Mouse (Mus musculus) brain, embryonic 14.5 days (tissue): Measurements from ENCODE around the gene Tnni3. TPM values are rescaled to one million over a fixed set of nuclear protein-coding genes. Genes with fewer than 3 reads are reported as not detected.

ENCODE experiments used
- DNase-seq: peaks from one replicate; pipeline ENCODE4 v3.0.0-alpha.2; 2011; ENCODE audit warnings: low read depth
- CTCF ChIP-seq: fragments of 200-500 bp; IDR thresholded peaks from 2 replicates; pipeline ENCODE4 v1.5.1; 2012; ENCODE audit warnings: inconsistent platforms, mild to moderate bottlenecking, moderate library complexity, borderline replicate concordance; ENCODE audit not compliant: insufficient read depth, insufficient read length; ENCODE audit errors: extremely low read depth
- POLR2A ChIP-seq: fragments of 200-500 bp; IDR thresholded peaks from 2 replicates; pipeline ENCODE4 v1.6.1; 2012; ENCODE audit warnings: mild to moderate bottlenecking, inconsistent platforms, borderline replicate concordance; ENCODE audit not compliant: poor library complexity, insufficient read depth, insufficient read length, severe bottlenecking; ENCODE audit errors: extremely low read depth
- polyA plus RNA-seq: library from polyadenylated mRNA; depleted of rRNA; stranded (reverse); fragments of >200 nt; gene quantifications from 2 replicates; pipeline ENCODE4 v1.2.3, GENCODE M21; 2012

The Tnni3 gene
- polyA plus RNA-seq, 1 experiment, result 4.3 TPM

DNA sequence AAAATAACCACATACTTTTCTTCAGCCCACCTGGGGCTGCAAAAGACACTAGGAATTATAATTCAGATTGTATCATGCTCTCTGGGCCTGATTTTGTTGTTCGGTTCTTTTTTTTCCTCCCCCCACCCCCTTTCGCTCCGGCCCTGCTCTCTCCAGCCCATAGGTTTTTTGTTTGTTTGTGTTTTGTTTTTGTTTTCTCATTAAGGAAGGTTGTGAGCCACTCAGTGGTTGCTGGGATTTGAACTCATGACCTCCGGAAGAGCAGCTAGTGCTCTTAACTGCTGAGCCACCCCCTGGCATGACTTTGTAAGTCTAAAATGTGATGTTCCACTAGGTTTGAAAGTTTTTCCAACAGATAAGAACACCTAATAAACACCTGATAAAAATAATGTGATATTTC is 20.9 kb downstream of the Tnni3 start:
- no peak for DNase-seq
- TF ChIP-seq POLR2A, result no peak
- no peak for TF ChIP-seq CTCF

DNA sequence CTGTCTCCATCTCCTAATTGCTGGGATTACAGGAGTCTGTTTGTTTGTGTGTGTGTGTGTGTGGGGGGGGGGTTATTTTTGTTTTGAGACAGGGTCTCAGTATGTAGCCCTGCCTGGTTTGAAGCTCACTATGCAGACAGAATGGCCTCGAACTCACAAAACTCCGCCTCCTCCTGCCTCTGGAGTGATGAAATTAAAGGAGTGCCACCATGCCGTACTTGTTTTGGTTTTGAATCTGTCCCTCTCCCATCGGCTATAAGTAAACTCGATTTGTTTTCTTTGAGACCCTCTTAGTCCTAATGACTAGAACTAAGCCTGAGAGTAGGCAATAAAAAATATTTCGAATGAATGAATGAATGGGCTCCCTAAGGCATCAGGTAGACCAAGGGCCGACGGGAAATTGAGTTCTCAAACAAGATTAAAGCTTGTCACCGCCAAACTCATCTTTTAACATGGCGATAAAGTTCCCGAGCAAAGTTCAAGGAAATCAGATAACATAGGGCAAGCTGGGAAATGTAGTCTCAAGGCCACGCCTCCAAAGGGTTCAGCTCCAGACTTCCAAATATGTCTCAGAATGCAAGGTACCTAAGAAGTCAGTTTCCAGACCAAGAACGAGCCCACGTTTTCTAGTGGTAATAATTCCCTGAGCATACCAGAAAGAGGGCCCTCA is 21.5 kb downstream of the Tnni3 start:
- TF ChIP-seq POLR2A (no peak), CTCF (no peak)
- DNase-seq, result peak; percentile 79

DNA sequence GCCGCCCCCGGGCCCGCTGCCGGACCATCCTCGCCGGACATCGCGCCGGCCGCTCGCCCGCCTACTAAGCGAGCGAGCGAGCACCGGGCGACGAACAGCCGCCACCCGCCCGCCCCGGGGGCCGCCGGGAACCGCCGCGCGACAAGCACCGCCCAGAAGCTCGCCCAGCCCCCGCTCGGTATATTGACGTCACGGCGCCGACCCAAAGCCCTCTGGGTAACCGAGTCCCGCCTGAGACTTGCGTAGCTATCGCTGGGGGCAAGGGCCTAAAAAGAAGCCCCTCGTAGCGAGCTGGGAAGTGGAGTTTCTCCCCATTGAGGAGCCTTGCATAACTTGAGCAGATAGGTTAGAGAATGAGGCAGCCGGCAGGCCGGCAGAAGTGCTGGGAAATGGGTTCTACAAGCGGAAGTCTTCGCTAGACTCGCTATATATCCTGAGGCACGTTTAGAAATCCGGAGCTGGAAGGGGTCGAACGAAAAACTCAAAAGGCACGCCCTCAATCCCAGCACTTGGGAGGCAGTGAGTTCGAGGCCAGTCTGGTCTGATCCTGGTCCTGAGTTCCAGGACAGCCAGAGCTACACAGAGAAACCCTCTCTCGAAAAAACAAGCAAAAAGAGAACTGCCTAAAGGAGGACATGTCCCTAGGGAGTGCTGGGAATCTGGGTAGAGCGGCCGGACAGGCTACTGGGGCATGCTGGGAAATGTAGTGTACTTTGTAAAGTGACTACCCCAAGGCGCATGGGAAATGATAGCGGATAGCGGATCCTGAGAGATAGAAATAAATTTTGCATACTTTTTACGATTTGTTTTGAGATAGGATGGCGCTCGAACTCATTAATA is 22.3 kb downstream of the Tnni3 start, which contains the start of gene Ppp1r12c:
Gene Ppp1r12c (minus strand): TSS at position 123 of the 840 bp plus-strand sequence.
- TF ChIP-seq CTCF, result no peak
- TF ChIP-seq POLR2A, result peak; percentile 96
- DNase-seq, result peak; percentile 98

DNA sequence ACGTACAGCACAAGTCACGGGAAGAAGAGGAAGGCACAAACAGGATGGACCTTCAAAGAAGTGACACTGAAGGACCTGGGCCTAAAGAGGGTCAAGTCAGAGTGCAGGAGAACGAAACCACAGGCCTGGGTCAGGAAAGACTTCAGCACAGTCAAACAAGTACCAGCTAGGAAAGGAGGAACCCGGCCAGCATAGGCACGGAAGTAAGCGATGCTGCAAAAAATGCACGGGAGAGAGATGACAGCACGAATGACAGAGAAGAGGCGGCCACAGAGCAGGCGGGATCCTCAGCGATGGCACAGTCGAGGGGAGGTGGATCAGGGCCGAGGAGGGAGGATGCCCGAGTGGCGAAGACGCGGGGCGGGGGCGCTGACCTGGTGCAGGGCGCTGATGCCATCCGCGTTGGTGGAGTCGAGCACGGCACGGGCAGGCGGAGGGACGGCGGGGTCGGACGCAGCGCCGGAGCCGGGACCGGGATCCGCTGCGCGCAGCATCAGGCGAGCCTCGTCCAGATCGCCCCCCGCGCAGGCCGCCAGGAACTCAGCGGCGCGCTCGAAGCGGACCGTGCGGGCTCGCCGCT is 23.0 kb downstream of the Tnni3 start:
- peak; percentile 29 for DNase-seq

DNA sequence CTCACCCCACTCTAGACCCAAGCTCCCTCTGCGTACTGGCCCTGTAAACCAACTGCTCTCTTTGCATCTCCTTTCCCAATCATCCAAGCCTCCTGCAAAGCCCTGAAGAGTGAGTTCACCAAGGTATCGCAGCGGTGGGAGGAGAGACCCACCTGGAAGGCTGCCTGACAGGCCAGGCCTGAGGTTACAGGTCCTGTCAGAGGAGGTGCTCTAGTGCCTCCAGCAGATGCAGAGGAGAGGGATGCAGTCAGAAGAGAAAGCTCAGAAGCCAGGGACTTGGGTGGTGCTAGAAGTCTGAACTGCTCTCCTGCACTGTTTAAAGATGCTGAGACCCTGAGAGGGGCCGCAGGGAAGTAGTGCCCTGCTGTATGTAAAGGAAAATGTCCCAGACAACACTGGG is 25.0 kb downstream of the Tnni3 start:
- DNase-seq, result no peak
- TF ChIP-seq POLR2A, result no peak
- no peak for TF ChIP-seq CTCF

More for the DNA sequence above, 23.0 kb downstream of the Tnni3 start:
- TF ChIP-seq CTCF (no peak), POLR2A (no peak)

DNA sequence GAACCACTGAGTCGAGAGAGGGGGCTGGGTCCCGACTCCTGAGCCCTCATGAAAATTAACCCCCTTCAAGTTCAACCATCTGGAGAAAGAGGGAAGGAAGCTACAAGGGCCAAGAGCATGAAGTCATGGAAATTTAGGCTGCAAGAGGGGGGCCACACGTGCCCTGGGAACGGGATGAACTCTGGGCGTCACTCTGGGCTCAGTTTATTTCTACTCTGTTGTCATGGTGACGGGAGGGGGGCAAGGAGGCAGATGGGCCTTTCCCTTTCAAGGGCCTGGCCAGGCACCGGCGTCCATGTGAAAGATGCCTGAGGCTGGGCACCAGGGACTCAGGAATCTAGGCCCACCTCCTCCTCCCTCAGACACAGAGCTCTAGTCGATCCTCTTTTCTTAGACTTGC is 25.8 kb downstream of the Tnni3 start:
- TF ChIP-seq CTCF, result no peak
- TF ChIP-seq POLR2A, result no peak
- peak; percentile 82 for DNase-seq

DNA sequence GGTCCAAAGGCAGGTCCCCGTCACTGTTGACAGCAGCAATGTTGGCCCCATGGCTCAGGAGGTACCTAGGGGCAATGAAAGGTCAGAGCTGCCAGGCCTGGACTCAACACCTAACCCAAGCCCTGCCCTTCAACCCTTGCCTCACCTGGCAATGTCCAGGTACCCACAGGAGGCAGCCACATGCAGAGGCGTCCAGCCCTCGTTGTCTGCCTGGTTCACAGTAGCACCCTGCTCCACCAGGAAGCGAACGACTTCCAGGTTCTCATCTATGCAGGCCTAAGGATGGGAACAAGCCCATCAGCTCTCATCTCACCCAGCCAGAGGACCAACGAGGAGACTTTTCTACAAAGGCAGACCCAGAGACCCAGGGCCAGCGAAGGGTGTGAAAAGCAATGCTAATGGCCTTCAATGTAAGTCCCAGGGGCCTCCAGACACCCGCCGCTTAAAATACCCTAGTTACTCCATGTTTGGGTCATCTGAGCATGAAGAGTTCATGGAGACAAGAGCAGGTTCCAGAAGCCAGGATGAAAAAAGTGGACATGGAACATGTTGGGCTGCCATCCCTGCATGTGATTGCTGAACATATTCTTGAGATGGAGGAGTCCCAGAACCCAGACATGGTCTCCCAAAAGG is 26.6 kb downstream of the Tnni3 start:
- DNase-seq, result no peak
- TF ChIP-seq CTCF (no peak), POLR2A (no peak)

DNA sequence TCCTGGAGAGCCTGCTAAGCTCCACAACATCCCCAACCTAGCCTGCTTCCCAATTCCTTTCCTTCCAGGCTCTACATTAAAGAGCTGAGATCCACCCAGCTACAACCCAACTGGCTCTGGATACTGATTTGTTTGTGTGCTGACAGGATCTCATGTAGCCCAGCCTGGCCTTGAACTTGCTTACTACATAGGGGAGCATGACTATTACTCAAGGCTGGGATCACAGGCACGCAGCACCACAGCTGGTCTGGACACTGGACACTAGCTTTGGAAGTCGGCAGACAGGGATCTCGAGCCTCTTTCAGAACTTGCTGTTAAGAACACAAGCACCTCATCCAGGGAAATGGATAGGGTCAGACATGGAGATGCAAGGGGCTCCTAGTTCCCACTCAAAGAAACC is 27.6 kb downstream of the Tnni3 start:
- no peak for DNase-seq
- no peak for TF ChIP-seq POLR2A
- TF ChIP-seq CTCF, result no peak

DNA sequence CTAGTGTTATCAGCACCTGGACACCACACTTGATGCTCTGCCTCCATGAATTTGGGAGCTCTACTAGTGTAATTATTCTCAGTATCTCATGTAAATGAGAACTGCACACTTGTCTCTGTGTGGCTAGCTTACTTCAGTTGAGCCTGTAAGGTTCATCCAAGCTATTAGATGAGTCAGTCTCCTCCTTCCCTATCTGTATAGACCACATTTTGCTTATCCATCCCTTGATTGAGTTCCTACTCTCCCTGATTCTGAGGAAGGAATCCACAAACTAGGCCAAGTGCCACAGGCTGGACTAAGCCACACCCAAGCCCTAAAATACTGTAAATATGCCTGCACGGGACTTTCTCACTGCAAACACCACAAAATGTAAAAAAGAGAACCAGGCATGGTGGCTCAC is 30.0 kb downstream of the Tnni3 start:
- DNase-seq, result no peak

DNA sequence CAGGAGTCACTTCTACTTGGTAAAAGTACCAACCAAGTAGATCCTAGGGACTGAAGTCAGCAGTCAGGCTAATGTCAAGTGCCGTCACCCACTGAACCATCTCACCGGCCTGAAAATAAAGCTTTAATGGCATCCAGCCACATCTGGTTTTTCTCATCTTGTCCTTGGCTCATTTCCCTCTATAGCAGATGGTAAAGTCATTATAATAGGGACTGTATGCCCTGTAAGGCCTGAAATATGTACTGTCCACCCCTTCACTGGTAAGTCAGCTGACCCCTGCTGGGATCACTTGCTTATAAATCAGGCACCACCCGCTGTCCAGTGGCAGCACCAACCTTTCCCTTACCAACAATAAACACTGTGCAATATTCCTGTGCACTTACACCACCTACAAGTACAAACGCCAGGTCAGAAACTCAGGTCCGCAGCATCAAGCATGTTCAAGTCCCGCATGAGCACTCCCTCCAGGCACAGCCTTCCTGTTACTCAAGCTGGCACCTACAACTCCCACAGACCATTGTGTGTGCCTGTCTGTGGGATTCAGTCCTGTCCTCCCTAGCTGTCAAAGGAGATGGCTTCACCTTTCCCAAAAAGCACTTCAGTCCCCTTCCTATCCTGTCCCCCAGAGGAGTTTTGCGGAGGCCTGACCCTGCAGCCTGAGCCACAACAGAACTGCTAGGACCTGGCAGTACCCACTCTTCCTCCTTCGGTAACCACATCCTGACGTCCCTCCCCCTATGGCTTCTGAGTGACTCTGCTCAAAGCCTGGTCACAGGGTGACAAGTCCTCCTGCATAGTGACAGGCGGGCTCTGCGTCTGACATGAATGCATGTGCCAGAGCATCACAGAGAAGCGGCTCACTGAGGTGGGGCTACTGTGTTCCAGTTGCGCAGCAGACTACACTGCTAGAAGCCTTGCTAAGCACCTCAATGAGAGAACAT is 31.5 kb downstream of the Tnni3 start:
- TF ChIP-seq POLR2A (no peak), CTCF (no peak)

More for the DNA sequence above, 30.0 kb downstream of the Tnni3 start:
- TF ChIP-seq CTCF (no peak), POLR2A (no peak)

More for the DNA sequence above, 31.5 kb downstream of the Tnni3 start:
- DNase-seq, result no peak
